Mouse (Mus musculus): ENCODE measurements at regions not wholly inside any gene's neighbourhood (a gene's known extent, or its start where the extent isn't known, plus 50 kb on each side); places are given as distances from the start of the nearest gene placed in this dataset.

DNA sequence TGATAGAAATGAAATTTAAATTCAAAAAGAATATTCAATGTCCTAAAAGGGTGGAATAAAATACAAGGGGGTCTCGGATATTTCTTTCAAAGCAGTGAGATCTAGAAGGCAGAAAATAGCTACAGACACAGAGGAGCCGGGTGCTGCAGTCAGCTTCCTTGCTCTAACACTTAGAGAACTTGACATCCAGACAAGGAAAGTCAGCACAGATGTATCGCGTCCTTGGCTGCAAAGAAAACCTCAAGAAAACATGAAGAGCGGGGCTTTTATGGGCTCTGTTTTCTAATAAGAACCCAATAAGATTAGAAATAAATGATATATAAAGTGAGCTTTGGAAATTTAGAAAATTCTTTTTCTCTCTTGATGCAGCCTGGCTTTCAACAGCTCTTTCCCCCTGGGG, 53.1 kb upstream of the Glis3 start:
- no peaks in the 10 kb centered on the region for H3K36me3 ChIP-seq
- ATAC-seq (ENCODE audit: low read depth) (no peak), DNase-seq (no peak)
- no peaks in the 10 kb centered on the region for H3K27me3 ChIP-seq
- no peak overlapping the region for H3K27ac ChIP-seq
- H3K4me3 ChIP-seq (replicated peaks): no peak overlapping the region
- WGBS (ENCODE audit: insufficient replicate concordance): 61% methylated on average over 5 of the region's 5 CpGs
- H3K9ac ChIP-seq: no peak overlapping the region
- no peaks in the 10 kb centered on the region for H3K9me3 ChIP-seq (replicated peaks)
- no peak overlapping the region for H3K4me2 ChIP-seq
- no peaks in the 10 kb centered on the region for H3K4me1 ChIP-seq (replicated peaks)

DNA sequence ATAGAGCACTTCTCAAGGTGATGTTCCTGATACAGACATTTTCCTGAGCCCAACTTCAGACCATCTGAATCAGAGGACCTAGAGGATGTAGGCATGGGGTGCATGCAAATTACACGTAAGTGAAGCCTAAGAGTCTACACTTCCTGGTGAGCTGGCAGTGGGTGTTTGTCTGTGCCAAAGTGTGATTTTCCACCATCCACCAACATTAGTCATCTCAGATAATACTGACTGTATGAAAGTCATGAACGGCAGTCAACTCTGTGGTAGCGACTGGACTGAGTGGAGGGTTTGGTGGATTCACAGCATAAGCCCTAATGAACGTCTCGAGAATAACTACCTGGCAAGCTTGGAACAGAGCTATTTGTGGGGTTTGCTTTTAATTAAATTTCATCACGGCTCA, 53.9 kb upstream of the Glis3 start:
- Histone ChIP-seq H3K27me3 (no peaks in the 10 kb centered on the region), H3K9me3 (replicated peaks) (no peaks in the 10 kb centered on the region), H3K9ac (no peak overlapping the region), H3K4me2 (no peak overlapping the region), H3K4me1 (replicated peaks) (no peaks in the 10 kb centered on the region), H3K4me3 (replicated peaks) (no peak overlapping the region), H3K27ac (no peak overlapping the region), H3K36me3 (no peaks in the 10 kb centered on the region)
- WGBS (ENCODE audit: insufficient replicate concordance): 69% methylated on average over 6 of the region's 6 CpGs
- DNase-seq (no peak), ATAC-seq (ENCODE audit: low read depth) (no peak)

DNA sequence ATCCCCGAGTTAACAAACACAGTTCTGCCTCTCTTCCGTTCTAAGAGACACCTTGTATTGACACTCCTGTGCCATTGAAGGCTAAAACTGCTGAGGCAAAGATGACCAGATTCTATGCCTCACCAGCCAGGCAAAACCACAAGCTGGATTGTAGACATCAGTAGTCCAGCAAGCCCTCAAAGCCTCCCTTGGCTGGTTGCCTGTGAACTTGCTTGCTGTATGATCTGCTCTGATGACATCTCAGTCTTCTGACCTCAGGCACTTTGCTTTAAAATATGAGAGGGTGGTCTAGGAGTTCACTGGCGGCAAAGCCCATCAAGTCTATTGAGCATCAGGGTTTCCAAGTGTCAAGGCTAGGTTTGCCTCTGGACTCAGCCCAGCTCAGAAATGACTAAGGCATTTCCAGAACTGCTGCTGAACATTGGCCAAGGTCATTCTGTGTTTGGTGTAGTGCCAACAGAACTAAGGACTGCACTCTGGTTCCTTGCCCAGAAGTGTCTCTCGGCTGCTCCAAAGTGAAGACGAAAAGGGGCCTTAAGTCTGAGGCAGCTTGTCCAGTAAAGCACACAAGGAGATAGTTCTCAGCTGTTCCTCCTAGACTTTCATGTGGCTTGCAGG, 63.4 kb upstream of the Glis3 start:
- H3K4me1 ChIP-seq (replicated peaks): no peaks in the 10 kb centered on the region
- H3K9ac ChIP-seq: no peak overlapping the region
- H3K4me3 ChIP-seq (replicated peaks): no peak overlapping the region
- H3K36me3 ChIP-seq: no peaks in the 10 kb centered on the region
- no peaks in the 10 kb centered on the region for H3K9me3 ChIP-seq (replicated peaks)
- H3K4me2 ChIP-seq: no peak overlapping the region
- WGBS (ENCODE audit: insufficient replicate concordance): 67% methylated on average over 5 of the region's 5 CpGs
- H3K27me3 ChIP-seq: no peaks in the 10 kb centered on the region
- no peak for ATAC-seq (ENCODE audit: low read depth)
- H3K27ac ChIP-seq: no peak overlapping the region
- no peak for DNase-seq

DNA sequence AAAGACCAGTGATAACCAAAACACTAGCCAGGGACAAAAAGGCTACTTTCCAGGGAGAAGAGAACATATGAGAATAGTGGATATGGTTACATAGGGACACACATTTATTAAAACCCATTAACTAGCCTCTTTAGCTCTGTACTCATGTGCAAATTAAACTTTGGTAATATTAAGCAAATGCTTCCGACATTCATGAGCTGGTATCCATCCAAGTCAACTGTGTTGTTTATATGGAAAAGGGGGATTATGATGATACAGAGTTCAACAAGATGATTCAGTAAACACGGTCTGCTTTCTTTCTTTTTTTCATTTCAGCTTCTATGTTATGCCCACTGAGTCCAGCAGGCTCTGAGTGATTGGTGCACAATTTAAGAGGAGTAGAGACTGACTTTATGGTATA, 65.2 kb upstream of the Glis3 start:
- DNase-seq: no peak
- Histone ChIP-seq H3K4me3 (replicated peaks) (no peak overlapping the region), H3K36me3 (no peaks in the 10 kb centered on the region), H3K27me3 (no peaks in the 10 kb centered on the region), H3K4me1 (replicated peaks) (no peaks in the 10 kb centered on the region), H3K4me2 (no peak overlapping the region), H3K9me3 (replicated peaks) (no peaks in the 10 kb centered on the region), H3K27ac (no peak overlapping the region), H3K9ac (no peak overlapping the region)
- 60% methylated on average over 2 of the region's 2 CpGs for WGBS (ENCODE audit: insufficient replicate concordance)
- no peak for ATAC-seq (ENCODE audit: low read depth)

DNA sequence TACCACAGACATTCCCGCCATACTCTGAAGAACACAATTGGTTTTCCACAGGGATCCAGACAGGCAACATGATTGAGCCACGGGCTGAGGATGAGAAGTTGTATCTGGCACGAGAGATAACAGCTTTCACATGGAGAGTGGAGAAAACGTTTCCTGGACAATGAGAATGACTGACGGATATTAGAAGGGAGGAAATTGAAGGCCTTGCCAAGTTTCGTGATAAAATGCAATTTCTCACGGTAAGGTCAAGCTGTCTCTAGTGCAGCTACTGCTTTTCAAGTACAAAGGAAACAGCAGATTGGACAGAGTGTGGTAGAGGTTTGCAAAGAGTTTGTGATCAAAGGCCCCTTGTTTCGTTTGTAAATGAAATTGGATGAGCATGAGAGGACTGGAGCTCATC, 65.7 kb upstream of the Glis3 start:
- Histone ChIP-seq H3K4me2 (no peak overlapping the region), H3K4me1 (replicated peaks) (no peaks in the 10 kb centered on the region), H3K27ac (no peak overlapping the region), H3K9ac (no peak overlapping the region), H3K36me3 (no peaks in the 10 kb centered on the region), H3K9me3 (replicated peaks) (no peaks in the 10 kb centered on the region), H3K27me3 (no peaks in the 10 kb centered on the region), H3K4me3 (replicated peaks) (no peak overlapping the region)
- WGBS (ENCODE audit: insufficient replicate concordance): 23% methylated on average over 8 of the region's 8 CpGs
- DNase-seq (no peak), ATAC-seq (ENCODE audit: low read depth) (no peak)

DNA sequence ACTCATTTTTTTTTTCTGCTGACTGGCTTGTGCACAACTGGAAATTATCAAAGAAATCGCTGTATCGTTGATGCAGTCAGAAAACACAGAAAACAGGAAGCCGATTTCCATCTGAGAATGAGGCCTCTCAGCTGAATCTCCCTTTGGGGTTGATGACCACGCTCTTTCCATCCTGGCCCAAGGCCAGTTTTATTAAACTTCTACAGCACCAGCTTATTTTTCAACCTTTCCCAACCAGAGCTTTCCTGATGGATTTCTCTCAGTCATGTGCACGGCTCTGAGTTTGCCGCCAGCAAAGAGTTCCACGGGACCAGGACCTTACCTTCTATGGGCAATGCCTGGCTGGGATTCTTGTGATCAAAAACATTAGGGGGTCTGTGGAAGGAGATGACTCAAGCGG, 71.2 kb upstream of the Glis3 start:
- ATAC-seq (ENCODE audit: low read depth) (no peak), DNase-seq (no peak)
- Histone ChIP-seq H3K27ac (no peak overlapping the region), H3K36me3 (no peaks in the 10 kb centered on the region), H3K27me3 (no peaks in the 10 kb centered on the region), H3K9me3 (replicated peaks) (no peaks in the 10 kb centered on the region), H3K4me2 (no peak overlapping the region), H3K9ac (no peak overlapping the region), H3K4me1 (replicated peaks) (no peaks in the 10 kb centered on the region), H3K4me3 (replicated peaks) (no peak overlapping the region)
- 70% methylated on average over 8 of the region's 8 CpGs for WGBS (ENCODE audit: insufficient replicate concordance)

DNA sequence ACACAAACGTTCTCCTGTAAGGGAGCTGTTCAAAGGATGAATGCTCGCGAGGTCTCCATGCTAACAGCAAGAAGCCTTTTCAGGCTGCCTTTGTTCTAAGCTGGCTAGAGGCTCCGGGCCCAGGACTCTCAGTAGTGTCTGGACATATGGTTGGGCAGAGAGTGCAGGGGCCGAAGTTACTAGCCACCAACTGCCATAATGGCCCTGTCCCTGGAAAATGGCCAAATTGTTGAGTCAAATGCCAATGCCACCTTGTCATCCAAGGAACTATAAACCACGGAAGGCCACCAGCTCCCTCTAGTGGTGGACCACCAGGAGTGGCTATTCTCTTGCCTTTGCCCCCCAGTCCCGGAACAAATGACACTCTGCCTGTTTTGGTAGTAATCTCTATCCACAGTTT, 76.0 kb upstream of the Slc1a1 start:
- Histone ChIP-seq H3K36me3 (no peaks in the 10 kb centered on the region), H3K9me3 (replicated peaks) (no peaks in the 10 kb centered on the region), H3K4me1 (replicated peaks) (no peaks in the 10 kb centered on the region), H3K27ac (no peak overlapping the region), H3K27me3 (no peaks in the 10 kb centered on the region), H3K4me2 (no peak overlapping the region), H3K4me3 (replicated peaks) (no peak overlapping the region), H3K9ac (no peak overlapping the region)
- 37% methylated on average over 7 of the region's 7 CpGs for WGBS (ENCODE audit: insufficient replicate concordance)
- ATAC-seq (ENCODE audit: low read depth) (no peak), DNase-seq (no peak)

DNA sequence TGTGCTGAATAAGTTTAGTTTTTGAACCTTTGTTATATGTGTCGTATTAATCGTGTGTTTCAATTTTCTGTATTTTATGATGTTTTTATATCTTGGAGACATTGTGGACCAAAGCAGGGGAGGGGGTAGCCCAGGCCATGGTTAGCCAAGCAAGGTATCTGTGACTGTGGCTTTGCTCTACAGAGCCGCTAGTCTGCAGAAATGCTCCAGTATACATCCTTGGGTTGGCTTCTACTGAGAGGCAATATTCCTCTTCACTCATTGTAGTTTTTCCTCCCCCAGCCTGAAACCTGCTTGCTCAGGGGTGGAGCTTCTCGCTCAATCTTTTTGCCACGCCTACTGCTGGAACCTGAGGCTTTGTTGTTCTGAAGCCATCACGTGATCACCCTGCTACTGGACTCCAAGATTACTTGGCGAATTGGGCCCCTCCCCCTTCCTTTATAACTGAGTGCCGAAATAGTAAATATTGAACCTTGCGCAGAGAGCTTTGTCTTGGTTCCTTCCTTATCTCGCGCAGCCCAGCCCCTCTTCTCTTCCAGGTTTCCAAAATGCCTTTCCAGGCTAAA, 70.0 kb upstream of the Slc1a1 start:
- ATAC-seq (ENCODE audit: low read depth) (no peak), DNase-seq (no peak)
- H3K27ac ChIP-seq: no peak overlapping the region
- no peak overlapping the region for H3K4me2 ChIP-seq
- no peaks in the 10 kb centered on the region for H3K27me3 ChIP-seq
- H3K4me1 ChIP-seq (replicated peaks): no peaks in the 10 kb centered on the region
- H3K9me3 ChIP-seq (replicated peaks): no peaks in the 10 kb centered on the region
- no peak overlapping the region for H3K4me3 ChIP-seq (replicated peaks)
- WGBS (ENCODE audit: insufficient replicate concordance): 52% methylated on average over 11 of the region's 11 CpGs
- H3K9ac ChIP-seq: no peak overlapping the region
- no peaks in the 10 kb centered on the region for H3K36me3 ChIP-seq

DNA sequence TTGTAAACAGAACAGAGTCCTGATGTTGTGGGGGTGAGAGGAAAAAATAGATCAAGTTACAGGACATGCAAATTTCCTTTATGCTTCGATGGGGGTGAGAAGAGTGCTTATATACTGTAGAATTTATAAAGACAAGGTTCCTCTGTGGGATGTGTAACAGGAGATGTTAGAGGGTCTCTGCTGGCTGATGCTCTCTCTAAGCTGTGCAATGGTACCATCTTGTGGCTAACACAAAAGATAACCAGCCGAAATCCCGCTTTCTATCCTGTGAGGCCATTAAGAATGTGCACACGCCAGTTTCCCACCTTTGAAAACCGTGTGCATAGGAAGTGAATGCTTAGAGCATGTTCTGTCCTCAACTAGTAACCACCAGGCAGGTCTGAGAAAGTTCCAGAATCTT, 66.6 kb upstream of the Slc1a1 start:
- H3K9me3 ChIP-seq (replicated peaks): no peaks in the 10 kb centered on the region
- H3K27me3 ChIP-seq: no peaks in the 10 kb centered on the region
- WGBS (ENCODE audit: insufficient replicate concordance): 40% methylated on average over 5 of the region's 5 CpGs
- H3K4me1 ChIP-seq (replicated peaks): no peaks in the 10 kb centered on the region
- no peak overlapping the region for H3K27ac ChIP-seq
- no peak overlapping the region for H3K4me3 ChIP-seq (replicated peaks)
- ATAC-seq (ENCODE audit: low read depth): no peak
- H3K36me3 ChIP-seq: no peaks in the 10 kb centered on the region
- no peak overlapping the region for H3K9ac ChIP-seq
- no peak for DNase-seq
- no peak overlapping the region for H3K4me2 ChIP-seq

DNA sequence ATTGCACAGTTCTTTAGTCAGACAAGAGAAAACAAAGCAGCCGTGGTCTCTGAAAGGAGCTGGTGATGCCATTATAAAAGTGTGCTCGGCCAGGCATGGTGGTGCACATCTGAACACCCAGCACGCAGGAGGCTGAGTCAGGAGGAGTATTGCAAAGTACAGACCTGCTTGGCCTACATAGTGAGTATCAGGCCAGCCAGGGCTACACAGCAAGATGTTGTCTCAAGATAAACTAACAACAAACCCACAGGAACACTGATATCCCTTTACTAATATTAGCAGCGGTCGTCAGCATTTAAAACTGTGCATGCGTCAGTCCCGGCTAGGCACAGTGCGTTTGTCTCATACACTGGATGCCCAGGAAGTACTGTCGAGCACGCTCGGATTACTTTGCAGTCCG, 64.4 kb upstream of the Slc1a1 start:
- H3K4me1 ChIP-seq (replicated peaks): no peaks in the 10 kb centered on the region
- WGBS (ENCODE audit: insufficient replicate concordance): 28% methylated on average over 12 of the region's 12 CpGs

DNA sequence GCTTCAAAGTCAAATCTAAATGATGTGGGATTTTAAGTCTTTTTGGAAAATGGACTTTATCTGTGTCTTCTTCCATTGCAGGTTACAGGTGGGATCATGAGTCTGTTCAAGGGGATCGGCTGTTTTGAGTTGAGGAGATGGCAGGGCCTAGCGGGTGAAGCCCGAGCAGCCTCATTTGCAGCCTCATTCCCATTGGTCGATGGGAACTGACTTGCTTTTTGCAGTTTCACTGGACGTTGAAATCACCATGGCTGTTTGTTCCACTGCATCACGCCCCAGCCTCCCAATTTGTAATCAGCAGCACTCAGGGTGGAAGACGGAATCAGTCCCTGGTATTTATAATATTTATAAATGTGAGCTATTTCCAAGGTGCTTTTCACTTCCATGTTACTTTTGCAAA, 63.0 kb upstream of the Slc1a1 start:
- no peak for ATAC-seq (ENCODE audit: low read depth)
- Histone ChIP-seq H3K36me3 (no peaks in the 10 kb centered on the region), H3K27me3 (no peaks in the 10 kb centered on the region), H3K4me3 (replicated peaks) (no peak overlapping the region), H3K4me1 (replicated peaks) (no peaks in the 10 kb centered on the region), H3K9ac (no peak overlapping the region), H3K4me2 (no peak overlapping the region), H3K9me3 (replicated peaks) (no peaks in the 10 kb centered on the region), H3K27ac (no peak overlapping the region)
- WGBS (ENCODE audit: insufficient replicate concordance): 48% methylated on average over 7 of the region's 7 CpGs
- DNase-seq: no peak

More for the DNA sequence above, 64.4 kb upstream of the Slc1a1 start:
- ATAC-seq (ENCODE audit: low read depth) (peak; percentile 73), DNase-seq (peak; percentile 34)
- no peaks in the 10 kb centered on the region for H3K9me3 ChIP-seq (replicated peaks)
- no peaks in the 10 kb centered on the region for H3K36me3 ChIP-seq
- H3K9ac ChIP-seq: no peak overlapping the region
- H3K27ac ChIP-seq: no peak overlapping the region
- no peak overlapping the region for H3K4me3 ChIP-seq (replicated peaks)
- H3K4me2 ChIP-seq: no peak overlapping the region
- no peaks in the 10 kb centered on the region for H3K27me3 ChIP-seq

DNA sequence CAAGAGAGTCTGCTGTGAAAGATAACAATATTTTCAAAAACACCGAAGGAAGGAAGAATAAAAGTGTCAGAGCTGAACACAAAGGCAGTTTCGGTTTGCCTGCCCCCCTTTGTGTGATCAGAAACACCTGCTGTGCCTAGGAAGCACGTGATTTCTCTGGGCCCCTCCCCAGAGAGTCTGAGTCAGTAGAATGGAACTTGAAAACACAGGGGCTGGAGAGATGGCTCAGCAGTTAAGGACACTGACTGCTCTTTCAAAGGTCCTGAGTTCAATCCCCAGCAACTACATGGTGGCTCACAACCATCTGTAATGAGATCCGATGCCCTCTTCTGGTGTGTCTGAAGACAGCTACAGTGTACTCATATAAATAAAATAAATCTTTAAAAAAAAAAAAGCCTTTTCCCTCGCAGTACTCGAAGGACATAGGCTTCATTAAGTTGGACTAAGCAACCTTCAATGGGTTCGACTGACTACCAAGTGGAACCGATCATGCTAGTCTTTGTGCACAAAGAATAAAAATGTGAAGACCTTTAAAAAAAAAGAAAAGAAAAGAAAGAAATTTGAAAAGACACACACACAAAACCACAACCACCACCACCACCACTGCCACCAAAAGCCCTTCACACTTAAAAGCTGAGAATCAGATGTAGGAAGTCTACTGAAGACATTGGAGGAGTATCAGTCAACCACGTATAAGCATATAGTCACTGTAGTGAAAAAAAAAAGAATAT, 61.8 kb upstream of the Slc1a1 start:
- H3K9ac ChIP-seq: no peak overlapping the region
- WGBS (ENCODE audit: insufficient replicate concordance): 44% methylated on average over 9 of the region's 9 CpGs
- H3K36me3 ChIP-seq: no peaks in the 10 kb centered on the region
- no peaks in the 10 kb centered on the region for H3K9me3 ChIP-seq (replicated peaks)
- ATAC-seq (ENCODE audit: low read depth): no peak
- H3K4me1 ChIP-seq (replicated peaks): no peaks in the 10 kb centered on the region
- no peaks in the 10 kb centered on the region for H3K27me3 ChIP-seq
- no peak for DNase-seq
- H3K4me3 ChIP-seq (replicated peaks): no peak overlapping the region
- no peak overlapping the region for H3K4me2 ChIP-seq
- no peak overlapping the region for H3K27ac ChIP-seq
